Mouse (Mus musculus) heart, embryonic 12.5 days (tissue): ENCODE data around the gene Xrcc3. TPM values are rescaled to one million over a fixed set of nuclear protein-coding genes. Genes with fewer than 3 reads are reported as not detected.
A peak's percentile ranks its signal among the peaks of the same experiment; 100 is the strongest.

Experiments
- ATAC-seq: fragments of 200-750 bp; cut with Nextera tagmentation; 2 replicates; pipeline ENCODE4 v1.8.0; 2017; ENCODE audit warnings: moderate TSS enrichment, moderate library complexity; ENCODE audit not compliant: insufficient number of reproducible peaks, low FRiP score
- H3K27ac ChIP-seq: fragments of 300-500 bp; sonication (generic); 2 replicates; pipeline ENCODE4 v1.5.1; 2016; ENCODE audit warnings: mild to moderate bottlenecking, moderate library complexity; ENCODE audit not compliant: poor library complexity, severe bottlenecking
- H3K27me3 ChIP-seq: fragments of 300-500 bp; sonication (generic); replicated peaks from 2 replicates; pipeline ENCODE4 v1.6.1; 2016; ENCODE audit warnings: mild to moderate bottlenecking, moderate library complexity
- H3K36me3 ChIP-seq: fragments of 300-500 bp; sonication (generic); 2 replicates; pipeline ENCODE4 v1.6.1; 2016; ENCODE audit warnings: mild to moderate bottlenecking, moderate library complexity
- H3K4me1 ChIP-seq: fragments of 300-500 bp; sonication (generic); replicated peaks from 2 replicates; pipeline ENCODE4 v1.6.1; 2016; ENCODE audit warnings: mild to moderate bottlenecking
- H3K4me2 ChIP-seq: fragments of 300-500 bp; sonication (generic); 2 replicates; pipeline ENCODE4 v1.6.1; 2016; ENCODE audit warnings: mild to moderate bottlenecking, moderate library complexity
- H3K4me3 ChIP-seq: fragments of 300-500 bp; sonication (generic); 2 replicates; pipeline ENCODE4 v1.5.1; 2016; ENCODE audit warnings: mild to moderate bottlenecking
- H3K9ac ChIP-seq: fragments of 300-500 bp; sonication (generic); 2 replicates; pipeline ENCODE4 v1.6.1; 2016; ENCODE audit warnings: mild to moderate bottlenecking, moderate library complexity
- H3K9me3 ChIP-seq: fragments of 300-500 bp; sonication (generic); replicated peaks from 2 replicates; pipeline ENCODE4 v1.6.1; 2016; ENCODE audit warnings: mild to moderate bottlenecking, moderate library complexity
- WGBS: fragments of 180-500 bp; shearing (Covaris S2); methylation state at CpG from one replicate; pipeline ENCODE4 v1.1.7; 2016; 5-methylcytosine and 5-hydroxymethylcytosine counted together
- polyA plus RNA-seq: library from polyadenylated mRNA; unstranded; fragments of >200 nt; fragmentation: Nextera tagmentation; extraction: Ambion mirVana; gene quantifications from 2 replicates; pipeline ENCODE4 v1.2.1, GENCODE M21; 2016

Xrcc3 gene
- polyA plus RNA-seq, 1 experiment from 2014 or later, result 6.1 TPM

DNA sequence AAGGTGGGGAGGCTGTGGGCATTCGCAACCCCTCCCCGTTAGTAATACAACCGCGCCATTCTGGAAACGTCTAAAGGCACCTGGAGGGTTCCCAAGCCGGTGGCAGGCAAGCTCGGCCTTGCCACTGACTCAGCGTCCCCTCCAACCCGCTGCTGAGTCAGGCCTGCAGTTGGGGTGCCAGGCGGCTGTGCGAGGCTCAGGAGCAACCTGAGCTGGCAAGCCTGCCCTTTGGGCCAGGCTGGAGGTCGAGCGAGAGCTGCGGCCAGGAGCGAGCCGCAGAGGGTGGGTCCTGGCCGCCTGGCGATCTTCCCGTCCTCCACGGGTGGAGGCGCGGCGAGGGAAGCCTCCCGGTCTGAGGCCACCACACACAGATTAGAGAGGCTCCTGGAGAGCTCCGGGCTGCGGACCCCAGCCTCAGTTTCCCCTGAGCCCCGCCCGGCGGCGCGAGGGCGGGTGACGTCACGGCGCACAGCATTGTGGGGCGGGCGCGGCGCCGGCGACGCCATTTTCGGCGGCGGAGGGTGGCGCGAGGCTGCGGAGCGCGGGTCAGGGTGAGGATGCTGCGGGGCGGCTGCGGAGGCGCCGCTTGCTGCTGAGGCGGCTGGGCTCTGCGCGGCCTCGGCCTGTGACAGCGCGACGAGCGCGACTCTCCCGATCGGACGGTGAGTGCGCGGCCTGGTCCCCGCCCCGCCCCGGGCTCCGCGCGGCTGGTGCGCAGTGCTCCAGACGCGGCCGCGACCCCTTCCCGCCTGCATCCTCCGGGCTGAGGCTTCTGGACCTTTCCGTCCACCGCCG lies 55.1 kb downstream of the Xrcc3 start, which contains the start of gene Klc1:
Gene Klc1 (plus strand): TSS at position 469 of the 795 bp plus-strand sequence.
- peak within 1 kb of the TSS; percentile 93 for H3K4me3 ChIP-seq
- peaks cover 45% of the 10 kb centered on the region for H3K4me1 ChIP-seq
- peak within 1 kb of the TSS; percentile 97 for H3K4me2 ChIP-seq
- H3K27me3 ChIP-seq, result no peaks in the 10 kb centered on the region
- H3K36me3 ChIP-seq, result peaks cover 11% of the 10 kb centered on the region
- ATAC-seq, result peak; percentile 86
- under 1% methylated on average over 82 of the region's 85 CpGs for WGBS
- no peaks in the 10 kb centered on the region for H3K9me3 ChIP-seq
- peak within 1 kb of the TSS; percentile 85 for H3K27ac ChIP-seq
- peak within 1 kb of the TSS; percentile 96 for H3K9ac ChIP-seq

DNA sequence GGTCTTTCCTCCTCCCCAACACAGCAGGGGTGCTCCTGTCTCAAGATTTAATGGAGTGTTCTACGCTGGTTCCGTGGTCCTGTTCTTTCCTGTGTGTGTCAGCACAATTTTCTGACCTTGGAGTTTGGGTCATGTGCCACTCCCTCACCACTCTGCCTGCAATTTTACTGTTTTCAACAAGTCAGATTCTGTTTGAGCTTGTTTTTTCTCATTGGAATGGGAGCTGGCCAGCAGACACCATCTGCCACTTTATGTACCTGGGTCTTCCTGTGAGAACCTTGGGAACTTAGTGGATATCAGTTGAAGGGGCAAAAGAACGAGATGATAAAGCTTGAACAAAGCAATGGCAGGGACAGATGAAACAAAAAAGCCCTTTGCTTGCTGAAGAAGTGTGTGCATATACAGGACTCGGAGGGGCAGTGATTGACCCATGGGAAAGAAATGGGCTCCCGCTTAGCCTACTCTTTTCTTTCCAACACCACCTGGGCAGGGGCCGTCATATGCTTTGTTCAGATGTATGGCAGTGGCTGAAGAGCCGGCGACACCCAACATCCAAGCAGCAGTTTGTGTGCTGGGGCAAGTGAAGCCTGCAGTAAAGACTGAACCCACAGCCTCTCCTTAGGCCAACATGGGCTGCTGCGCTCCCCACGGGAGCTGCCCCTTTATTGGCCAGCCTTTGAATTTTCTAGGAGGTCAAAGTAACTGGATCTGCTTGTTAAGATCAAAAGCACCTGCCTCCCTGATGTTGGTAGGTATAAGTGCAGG lies 55.9 kb downstream of the Xrcc3 start:
- peak overlapping the region; percentile 97 for H3K4me2 ChIP-seq
- no peak for ATAC-seq
- H3K27ac ChIP-seq, result peak overlapping the region; percentile 85
- WGBS, result 56% methylated on average over 10 of the region's 10 CpGs
- H3K4me1 ChIP-seq, result peaks cover 44% of the 10 kb centered on the region
- peak overlapping the region; percentile 96 for H3K9ac ChIP-seq
- peaks cover 3% of the 10 kb centered on the region; the same call in 1 of the 2 replicates for H3K36me3 ChIP-seq
- no peaks in the 10 kb centered on the region for H3K27me3 ChIP-seq
- H3K4me3 ChIP-seq, result peak overlapping the region; percentile 93
- H3K9me3 ChIP-seq, result no peaks in the 10 kb centered on the region

DNA sequence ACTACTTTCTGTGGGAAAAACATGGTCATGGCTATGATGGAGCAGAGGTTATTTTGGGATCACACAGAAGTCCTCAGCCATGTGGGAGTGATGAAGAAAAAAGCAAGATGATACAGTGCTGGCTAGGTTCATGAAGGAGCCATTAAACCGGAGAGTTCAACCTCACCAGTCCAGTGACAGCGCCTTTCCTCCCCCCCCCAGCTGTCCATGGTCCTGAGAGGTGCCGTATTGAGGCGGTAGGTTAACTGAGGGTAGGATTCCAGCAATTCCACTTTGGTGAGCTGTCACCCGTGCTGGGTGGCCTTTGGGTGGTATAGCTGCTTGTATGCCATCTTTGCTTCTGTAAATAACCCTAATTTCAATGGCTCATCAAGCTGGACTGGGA lies 57.0 kb downstream of the Xrcc3 start:
- no peak overlapping the region for H3K4me2 ChIP-seq
- H3K4me1 ChIP-seq, result peaks cover 33% of the 10 kb centered on the region
- H3K4me3 ChIP-seq, result no peak overlapping the region
- no peak for ATAC-seq
- no peaks in the 10 kb centered on the region for H3K36me3 ChIP-seq
- H3K9ac ChIP-seq, result no peak overlapping the region
- WGBS, result 17% methylated on average over 5 of the region's 5 CpGs
- H3K27me3 ChIP-seq, result no peaks in the 10 kb centered on the region
- no peak overlapping the region for H3K27ac ChIP-seq
- no peaks in the 10 kb centered on the region for H3K9me3 ChIP-seq

DNA sequence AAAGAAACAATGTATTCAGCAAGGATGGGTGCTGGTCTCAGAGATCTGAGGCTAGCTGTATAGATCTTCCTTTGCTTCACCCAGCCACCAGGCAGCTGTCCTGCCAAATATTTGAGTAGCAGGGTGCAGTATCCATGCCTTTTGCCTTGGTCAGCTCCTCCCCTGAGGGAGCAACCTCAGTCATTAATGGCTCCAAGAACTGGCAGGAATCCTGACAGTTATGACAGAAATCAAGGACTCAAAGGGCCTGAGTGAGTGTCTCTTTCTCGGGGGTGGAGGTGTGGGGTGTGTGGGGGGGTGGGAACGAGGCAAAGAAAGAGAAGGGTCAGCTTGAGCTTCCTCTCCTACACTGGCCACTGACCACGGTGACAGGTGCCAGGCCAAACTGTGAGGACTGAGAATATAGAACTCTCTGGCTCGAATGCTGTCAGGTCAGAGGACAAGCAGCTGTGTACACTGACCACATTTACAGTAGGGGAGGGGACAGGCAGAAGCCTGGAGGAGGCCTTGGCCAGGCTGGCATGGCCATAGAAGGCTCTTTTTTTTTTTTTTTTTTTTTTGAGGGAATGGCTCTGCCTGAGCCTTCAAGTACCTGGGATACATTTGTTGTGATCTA lies 57.5 kb downstream of the Xrcc3 start:
- H3K4me2 ChIP-seq, result no peak overlapping the region
- H3K4me3 ChIP-seq, result no peak overlapping the region
- ATAC-seq, result no peak
- H3K9ac ChIP-seq, result no peak overlapping the region
- no peak overlapping the region for H3K27ac ChIP-seq
- H3K36me3 ChIP-seq, result no peaks in the 10 kb centered on the region
- peaks cover 30% of the 10 kb centered on the region for H3K4me1 ChIP-seq
- H3K27me3 ChIP-seq, result no peaks in the 10 kb centered on the region
- 63% methylated on average over 4 of the region's 4 CpGs for WGBS
- no peaks in the 10 kb centered on the region for H3K9me3 ChIP-seq

DNA sequence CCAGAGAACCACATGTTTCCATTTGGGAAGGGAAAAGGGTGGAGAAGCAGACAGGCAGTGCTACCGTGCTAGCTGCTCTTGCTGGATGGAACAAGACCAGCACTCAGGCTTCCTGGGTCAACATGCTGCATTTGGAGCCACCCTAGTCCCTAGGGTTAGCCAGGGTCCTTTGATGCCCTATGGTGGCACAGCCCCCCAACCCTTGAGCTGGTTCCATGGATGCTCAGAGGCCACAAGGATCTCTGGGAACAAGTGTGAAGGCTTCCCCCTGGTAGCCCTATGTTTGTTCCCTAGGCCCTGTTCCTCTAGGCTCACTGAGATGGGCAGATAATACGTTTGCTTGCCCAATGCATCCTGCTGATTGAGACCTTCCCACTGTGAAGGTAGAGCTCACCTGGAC lies 58.4 kb downstream of the Xrcc3 start:
- no peak overlapping the region for H3K27ac ChIP-seq
- WGBS, result 43% methylated on average over 2 of the region's 2 CpGs
- H3K27me3 ChIP-seq, result no peaks in the 10 kb centered on the region
- no peak for ATAC-seq
- H3K9me3 ChIP-seq, result no peaks in the 10 kb centered on the region
- H3K9ac ChIP-seq, result no peak overlapping the region
- no peak overlapping the region for H3K4me3 ChIP-seq
- no peak overlapping the region for H3K4me2 ChIP-seq
- peaks cover 29% of the 10 kb centered on the region for H3K4me1 ChIP-seq
- H3K36me3 ChIP-seq, result no peaks in the 10 kb centered on the region

DNA sequence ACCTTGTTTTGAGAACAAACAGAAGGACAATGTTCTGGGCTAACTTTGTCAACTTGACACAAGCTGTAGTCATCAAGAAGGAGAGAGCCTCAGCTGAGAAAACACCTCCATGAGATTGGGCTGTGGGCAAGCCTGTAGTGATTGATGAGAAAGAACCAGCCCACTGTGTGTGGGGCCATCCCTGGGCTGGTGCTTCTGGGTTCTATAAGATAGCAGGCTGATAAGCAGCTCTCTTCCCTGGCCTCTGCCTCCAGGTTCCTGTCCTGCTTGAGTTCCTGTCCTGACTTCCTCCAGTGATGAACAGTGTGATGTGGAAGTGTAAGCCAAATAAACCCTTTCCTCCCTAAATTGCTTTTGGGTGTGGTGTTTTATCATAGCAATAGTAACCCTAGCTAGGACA lies 59.0 kb downstream of the Xrcc3 start:
- Histone ChIP-seq H3K27ac (no peak overlapping the region), H3K4me1 (peaks cover 29% of the 10 kb centered on the region), H3K4me3 (no peak overlapping the region), H3K27me3 (no peaks in the 10 kb centered on the region), H3K9ac (no peak overlapping the region), H3K9me3 (no peaks in the 10 kb centered on the region), H3K36me3 (no peaks in the 10 kb centered on the region), H3K4me2 (no peak overlapping the region)
- ATAC-seq, result no peak

DNA sequence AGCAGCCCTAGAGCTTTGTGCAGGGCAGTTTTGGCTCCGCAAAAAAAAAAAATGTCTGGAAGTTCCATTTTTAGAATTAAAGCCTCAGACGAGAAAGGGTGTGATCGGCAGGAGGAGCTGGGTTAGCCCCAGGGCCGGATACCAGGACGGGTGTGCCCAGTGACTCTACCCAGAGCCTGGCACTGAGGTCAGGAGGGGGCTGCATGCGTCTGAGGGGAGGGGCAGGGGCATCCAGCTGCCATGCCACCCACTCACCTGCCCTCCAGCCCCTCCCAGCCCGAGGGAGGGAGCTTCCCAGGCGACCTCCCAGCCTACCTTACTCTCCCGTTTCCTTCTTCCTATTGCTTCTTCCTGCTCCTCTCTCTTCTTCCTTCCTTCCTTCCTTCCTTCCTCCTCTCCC lies 60.3 kb downstream of the Xrcc3 start:
- H3K9me3 ChIP-seq, result no peaks in the 10 kb centered on the region
- no peak overlapping the region for H3K27ac ChIP-seq
- peak overlapping the region; percentile 3; the same call in 1 of the 2 replicates for H3K4me2 ChIP-seq
- 53% methylated on average over 9 of the region's 9 CpGs for WGBS
- peak overlapping the region; percentile 10; the same call in 1 of the 2 replicates for H3K9ac ChIP-seq
- no peaks in the 10 kb centered on the region for H3K36me3 ChIP-seq
- no peak for ATAC-seq
- H3K27me3 ChIP-seq, result no peaks in the 10 kb centered on the region
- H3K4me3 ChIP-seq, result no peak overlapping the region
- H3K4me1 ChIP-seq, result peaks cover 25% of the 10 kb centered on the region

Other genes with a start within 250 kb of the Xrcc3 start
- 51.0 and 53.7 TPM in 2 replicates for gene Mark3, start 239.3 kb downstream of the Xrcc3 start, polyA plus RNA-seq
- gene Ckb, start 141.5 kb downstream of the Xrcc3 start, polyA plus RNA-seq, result 363 and 373 TPM in 2 replicates
- gene Trmt61a, start 135.8 kb downstream of the Xrcc3 start, polyA plus RNA-seq, result 8.8 and 10.2 TPM in 2 replicates
- gene Bag5, start 100.6 kb downstream of the Xrcc3 start, polyA plus RNA-seq, result 40.2 and 41.3 TPM in 2 replicates
- gene Apopt1, start 100.6 kb downstream of the Xrcc3 start, polyA plus RNA-seq, result 46.6 and 48.8 TPM in 2 replicates
- gene Klc1, start 55.0 kb downstream of the Xrcc3 start, polyA plus RNA-seq, result 113 and 117 TPM in 2 replicates
- gene Zfyve21, start 297 bp upstream of the Xrcc3 start, polyA plus RNA-seq, result 70.6 and 71.9 TPM in 2 replicates
- 17.9 and 19.8 TPM in 2 replicates for gene Ppp1r13b, start 94.2 kb upstream of the Xrcc3 start, polyA plus RNA-seq
- gene Atp5mpl, start 153.1 kb upstream of the Xrcc3 start, polyA plus RNA-seq, result 1,412 and 1,427 TPM in 2 replicates
- gene Tdrd9, start 157.7 kb upstream of the Xrcc3 start, polyA plus RNA-seq, result 0.14 and 0.37 TPM in 2 replicates
- gene Rd3l, start 167.4 kb upstream of the Xrcc3 start, polyA plus RNA-seq, result 0.62 and 0.64 TPM in 2 replicates